Mouse (Mus musculus) heart, postnatal 0 days (tissue): Measurements from ENCODE around the gene Padi2. TPM values are rescaled to one million over a fixed set of nuclear protein-coding genes. Genes with fewer than 3 reads are reported as not detected.

Experiments
- ATAC-seq: fragments of 200-750 bp; cut with Nextera tagmentation; 2 replicates; pipeline ENCODE4 v1.8.0; 2017; ENCODE audit warnings: low read depth, moderate number of reproducible peaks, moderate library complexity; ENCODE audit not compliant: insufficient read depth
- DNase-seq: peaks from one replicate; pipeline ENCODE4 v3.0.0-alpha.2; 2016; ENCODE audit warnings: low spot score
- H3K27ac ChIP-seq: fragments of 300-500 bp; sonication (generic); 2 replicates; pipeline ENCODE4 v1.5.1; 2014; ENCODE audit warnings: low read depth, mild to moderate bottlenecking
- H3K27me3 ChIP-seq: fragments of 300-500 bp; sonication (generic); 2 replicates; pipeline ENCODE4 v1.6.1; 2014; ENCODE audit warnings: low read length, mixed read lengths; ENCODE audit not compliant: control insufficient read depth, insufficient read depth
- H3K36me3 ChIP-seq: fragments of 300-500 bp; sonication (generic); replicated peaks from 2 replicates; pipeline ENCODE4 v1.6.1; 2014; ENCODE audit warnings: low read length, mixed read lengths; ENCODE audit not compliant: control insufficient read depth, insufficient read depth
- H3K4me1 ChIP-seq: fragments of 300-500 bp; sonication (generic); 2 replicates; pipeline ENCODE4 v1.6.1; 2014; ENCODE audit warnings: antibody characterized with exemption; ENCODE audit not compliant: control insufficient read depth, insufficient read depth
- H3K4me2 ChIP-seq: fragments of 300-500 bp; sonication (generic); 2 replicates; pipeline ENCODE4 v1.6.1; 2014; ENCODE audit warnings: low read depth, mild to moderate bottlenecking, low read length, moderate library complexity
- H3K4me3 ChIP-seq: fragments of 300-500 bp; sonication (generic); 2 replicates; pipeline ENCODE4 v1.5.1; 2014; ENCODE audit warnings: low read depth, low read length
- H3K9ac ChIP-seq: fragments of 300-500 bp; sonication (generic); replicated peaks from 2 replicates; pipeline ENCODE4 v1.6.1; 2014; ENCODE audit warnings: low read depth, low read length, mixed read lengths
- H3K9me3 ChIP-seq: fragments of 300-500 bp; sonication (generic); replicated peaks from 2 replicates; pipeline ENCODE4 v1.6.1; 2016; ENCODE audit warnings: low read length; ENCODE audit not compliant: control insufficient read depth
- CTCF ChIP-seq: IDR thresholded peaks from 2 replicates; pipeline ENCODE4 v1.5.1; 2016; ENCODE audit warnings: antibody characterized with exemption, control low read depth, low read depth
- EP300 ChIP-seq: IDR thresholded peaks from 2 replicates; pipeline ENCODE4 v1.6.1; 2016; ENCODE audit warnings: antibody characterized with exemption, low read depth
- WGBS: fragments of 180-500 bp; shearing (Covaris S2); extraction: QIAGEN DNeasy Blood & Tissue Kit; methylation state at CpG from one replicate; pipeline ENCODE4 v1.1.7; 2014; 5-methylcytosine and 5-hydroxymethylcytosine counted together
- polyA plus RNA-seq: library from polyadenylated mRNA; unstranded; fragments of >200 nt; fragmentation: Nextera tagmentation; extraction: Ambion mirVana; gene quantifications from 2 replicates; pipeline ENCODE4 v1.2.1, GENCODE M21; 2015
- total RNA-seq: library from RNA; depleted of rRNA; stranded (reverse); fragments of >200 nt; gene quantifications from 2 replicates; pipeline ENCODE4 v1.2.3, GENCODE M21; 2014; ENCODE audit warnings: low replicate concordance

The Padi2 gene
- total and polyA plus RNA-seq, 2 experiments from 2014 or later, result 0.31 to 0.44 TPM

DNA sequence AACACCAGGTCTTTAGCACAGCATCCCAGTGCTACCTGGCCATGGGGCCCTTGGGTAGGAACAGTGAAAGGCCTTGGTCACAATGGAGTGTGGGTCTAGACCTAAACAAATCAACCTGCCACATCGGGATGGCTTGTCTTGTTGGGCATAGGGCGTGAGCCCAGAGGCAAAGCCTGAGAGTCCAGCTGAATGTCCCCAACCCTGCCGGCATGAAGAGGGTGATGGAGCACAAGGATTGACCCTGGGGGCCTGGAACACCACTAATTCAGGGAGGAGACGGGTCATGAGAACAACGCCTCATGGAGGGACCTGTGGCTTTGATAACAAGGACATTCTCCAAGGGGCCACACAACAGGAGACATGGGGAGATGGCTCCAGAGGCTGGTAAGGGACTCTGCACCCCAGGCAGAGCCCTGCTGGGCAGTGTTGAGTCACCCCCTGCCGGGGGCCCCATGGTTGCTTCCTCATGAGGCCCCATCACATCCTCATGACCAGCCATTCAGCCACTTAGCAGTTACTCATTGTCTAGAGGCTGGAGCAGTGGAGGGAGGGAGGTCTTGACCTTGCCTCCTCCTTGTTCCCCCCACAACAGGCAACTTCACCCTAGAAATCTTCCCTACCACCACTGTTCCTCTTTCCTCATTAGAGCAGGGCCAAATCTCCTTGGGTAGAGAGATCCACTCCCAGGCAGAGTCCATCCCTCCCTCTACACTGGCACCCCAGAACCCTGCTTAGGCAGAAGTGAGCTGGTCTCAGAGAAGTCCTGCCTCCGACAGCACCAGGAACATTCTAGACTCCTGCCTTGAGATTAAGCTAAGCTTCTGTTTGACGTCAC lies 34.1 kb upstream of the Padi2 start:
- Histone ChIP-seq H3K4me2 (no peak overlapping the region), H3K27ac (no peak overlapping the region), H3K4me1 (no peaks in the 10 kb centered on the region), H3K9me3 (peaks cover 14% of the 10 kb centered on the region), H3K9ac (no peak overlapping the region), H3K36me3 (no peaks in the 10 kb centered on the region), H3K4me3 (no peak overlapping the region), H3K27me3 (peaks cover 14% of the 10 kb centered on the region)
- no peak for DNase-seq
- no peak for TF ChIP-seq CTCF
- TF ChIP-seq EP300, result no peak
- 72% methylated on average over 8 of the region's 8 CpGs for WGBS
- no peak for ATAC-seq

DNA sequence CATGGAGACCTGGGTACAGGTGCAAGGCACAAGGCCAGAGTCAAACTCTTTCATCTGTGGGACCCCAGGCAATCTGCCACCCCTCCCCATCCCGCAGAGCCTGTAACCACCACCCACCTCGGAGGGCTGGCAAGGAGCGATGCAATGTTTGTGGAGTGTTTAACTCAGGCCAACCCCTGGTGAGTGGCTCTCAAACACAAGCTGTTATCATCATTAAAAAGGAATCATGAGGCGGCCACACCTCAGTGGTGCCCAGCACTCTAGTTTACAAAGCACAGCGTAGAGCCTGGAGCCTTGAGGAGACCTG lies 33.5 kb upstream of the Padi2 start:
- no peaks in the 10 kb centered on the region for H3K4me1 ChIP-seq
- no peak overlapping the region for H3K4me2 ChIP-seq
- ATAC-seq (no peak), DNase-seq (no peak)
- peaks cover 14% of the 10 kb centered on the region for H3K9me3 ChIP-seq
- H3K36me3 ChIP-seq, result no peaks in the 10 kb centered on the region
- WGBS, result 77% methylated on average over 5 of the region's 5 CpGs
- peaks cover 14% of the 10 kb centered on the region for H3K27me3 ChIP-seq
- TF ChIP-seq CTCF, result no peak
- no peak for TF ChIP-seq EP300
- H3K27ac ChIP-seq, result no peak overlapping the region
- no peak overlapping the region for H3K4me3 ChIP-seq
- H3K9ac ChIP-seq, result no peak overlapping the region

DNA sequence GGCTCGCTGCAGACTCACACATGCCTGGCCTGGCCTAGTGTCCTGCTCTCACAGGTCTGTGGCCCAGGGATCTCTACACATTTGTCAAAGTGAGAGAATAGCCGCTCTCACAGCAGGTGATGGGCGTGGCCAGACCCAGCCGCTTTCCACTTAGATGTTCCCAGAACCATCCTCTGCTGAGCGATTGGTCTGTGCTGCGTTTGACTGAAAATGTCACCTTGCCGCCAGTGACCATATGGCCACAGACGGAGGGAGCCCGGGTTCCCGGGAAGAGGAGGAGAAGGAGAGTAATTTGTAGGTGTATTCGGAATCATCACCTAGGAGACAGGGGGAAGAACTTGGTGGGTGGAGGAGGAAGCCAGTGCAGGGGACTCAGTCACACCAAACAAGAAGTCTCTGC lies 33.1 kb upstream of the Padi2 start:
- TF ChIP-seq CTCF, result no peak
- TF ChIP-seq EP300, result no peak
- Histone ChIP-seq H3K4me1 (no peaks in the 10 kb centered on the region), H3K9ac (no peak overlapping the region), H3K9me3 (peaks cover 14% of the 10 kb centered on the region), H3K4me3 (no peak overlapping the region), H3K36me3 (no peaks in the 10 kb centered on the region), H3K27me3 (peaks cover 14% of the 10 kb centered on the region), H3K27ac (no peak overlapping the region), H3K4me2 (no peak overlapping the region)
- DNase-seq (no peak), ATAC-seq (no peak)
- WGBS, result 45% methylated on average over 11 of the region's 11 CpGs

DNA sequence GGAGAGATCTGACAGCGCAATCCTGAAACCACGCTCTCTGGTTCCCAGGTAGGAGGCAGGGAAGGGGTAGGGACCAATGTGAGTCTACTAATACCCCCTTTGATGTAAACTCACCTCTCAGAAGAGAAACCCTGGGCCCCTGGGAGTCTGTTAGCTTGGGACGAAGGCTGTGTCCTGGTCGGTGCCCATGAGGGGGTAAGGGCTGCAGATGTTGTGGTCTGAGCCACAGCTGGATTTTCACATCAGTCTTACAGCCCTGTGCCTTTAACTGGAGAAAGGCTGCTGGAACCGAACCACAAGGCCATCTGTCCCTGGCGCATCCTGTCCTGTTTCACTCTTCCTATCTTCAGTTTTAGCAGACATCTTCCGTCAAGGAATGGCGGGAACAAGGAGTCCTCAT lies 30.0 kb upstream of the Padi2 start:
- Histone ChIP-seq H3K4me3 (no peak overlapping the region), H3K9me3 (peaks cover 14% of the 10 kb centered on the region), H3K9ac (no peak overlapping the region), H3K27me3 (no peaks in the 10 kb centered on the region), H3K4me2 (no peak overlapping the region), H3K27ac (no peak overlapping the region), H3K4me1 (no peaks in the 10 kb centered on the region), H3K36me3 (no peaks in the 10 kb centered on the region)
- no peak for TF ChIP-seq EP300
- no peak for TF ChIP-seq CTCF
- 80% methylated on average over 8 of the region's 8 CpGs for WGBS
- DNase-seq (no peak), ATAC-seq (no peak)

DNA sequence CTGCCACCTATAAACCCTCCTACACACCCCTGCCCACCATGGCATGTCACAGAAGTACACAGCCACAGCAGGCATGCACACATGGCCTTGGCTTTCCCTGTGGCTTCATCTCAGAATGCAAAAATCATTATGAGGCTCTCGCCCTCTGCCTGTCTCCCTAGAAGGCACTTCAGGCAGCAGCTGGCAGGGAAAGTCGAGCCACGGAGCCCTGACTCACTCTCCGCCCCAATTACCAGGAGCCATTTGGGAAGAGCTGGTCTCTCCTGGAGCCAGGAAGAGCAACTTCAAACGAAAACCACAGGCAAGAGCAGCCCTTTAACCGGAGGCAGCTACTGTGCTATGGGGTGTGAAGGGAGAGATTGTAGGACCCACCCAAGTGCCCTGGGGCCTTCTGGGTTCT lies 29.5 kb upstream of the Padi2 start:
- H3K9me3 ChIP-seq, result peaks cover 14% of the 10 kb centered on the region
- TF ChIP-seq CTCF (no peak), EP300 (no peak)
- no peak for ATAC-seq
- H3K4me1 ChIP-seq, result no peaks in the 10 kb centered on the region
- 58% methylated on average over 6 of the region's 6 CpGs for WGBS
- H3K27me3 ChIP-seq, result no peaks in the 10 kb centered on the region
- no peak for DNase-seq
- no peak overlapping the region for H3K4me2 ChIP-seq
- H3K36me3 ChIP-seq, result no peaks in the 10 kb centered on the region
- H3K27ac ChIP-seq, result no peak overlapping the region
- no peak overlapping the region for H3K4me3 ChIP-seq
- H3K9ac ChIP-seq, result no peak overlapping the region

DNA sequence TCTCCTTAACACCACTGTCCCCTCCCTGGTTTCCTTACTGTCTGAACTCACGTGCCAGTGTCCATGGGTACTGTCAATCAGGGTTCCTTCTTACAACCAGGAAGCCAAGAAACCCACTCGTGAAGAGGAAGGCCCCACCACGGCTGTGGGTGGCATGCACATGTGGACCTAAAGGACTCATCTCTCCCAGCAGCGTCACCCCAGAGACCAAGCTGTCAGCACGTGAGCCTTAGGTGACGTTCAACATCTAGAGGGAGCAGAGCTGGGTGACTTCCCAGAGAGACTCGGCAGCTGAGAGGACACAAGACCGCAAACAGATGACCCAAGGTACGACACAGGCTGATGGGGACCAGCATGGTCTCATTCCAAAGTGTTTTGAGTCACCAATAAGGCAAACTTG lies 28.7 kb upstream of the Padi2 start:
- H3K4me1 ChIP-seq, result no peaks in the 10 kb centered on the region
- no peak overlapping the region for H3K4me2 ChIP-seq
- H3K9ac ChIP-seq, result no peak overlapping the region
- H3K27ac ChIP-seq, result no peak overlapping the region
- DNase-seq (no peak), ATAC-seq (no peak)
- H3K4me3 ChIP-seq, result no peak overlapping the region
- no peaks in the 10 kb centered on the region for H3K36me3 ChIP-seq
- TF ChIP-seq CTCF (no peak), EP300 (no peak)
- no peaks in the 10 kb centered on the region for H3K27me3 ChIP-seq
- WGBS, result 62% methylated on average over 9 of the region's 9 CpGs
- peaks cover 14% of the 10 kb centered on the region for H3K9me3 ChIP-seq
